Mouse (Mus musculus) heart, embryonic 12.5 days (tissue): Measurements from ENCODE around the gene Vamp5. TPM values are rescaled to one million over a fixed set of nuclear protein-coding genes. Genes with fewer than 3 reads are reported as not detected.

Experiments
- ATAC-seq: fragments of 200-750 bp; cut with Nextera tagmentation; 2 replicates; pipeline ENCODE4 v1.8.0; 2017; ENCODE audit warnings: moderate TSS enrichment, moderate library complexity; ENCODE audit not compliant: insufficient number of reproducible peaks, low FRiP score
- H3K27ac ChIP-seq: fragments of 300-500 bp; sonication (generic); 2 replicates; pipeline ENCODE4 v1.5.1; 2016; ENCODE audit warnings: mild to moderate bottlenecking, moderate library complexity; ENCODE audit not compliant: poor library complexity, severe bottlenecking
- H3K27me3 ChIP-seq: fragments of 300-500 bp; sonication (generic); replicated peaks from 2 replicates; pipeline ENCODE4 v1.6.1; 2016; ENCODE audit warnings: mild to moderate bottlenecking, moderate library complexity
- H3K36me3 ChIP-seq: fragments of 300-500 bp; sonication (generic); 2 replicates; pipeline ENCODE4 v1.6.1; 2016; ENCODE audit warnings: mild to moderate bottlenecking, moderate library complexity
- H3K4me1 ChIP-seq: fragments of 300-500 bp; sonication (generic); replicated peaks from 2 replicates; pipeline ENCODE4 v1.6.1; 2016; ENCODE audit warnings: mild to moderate bottlenecking
- H3K4me2 ChIP-seq: fragments of 300-500 bp; sonication (generic); 2 replicates; pipeline ENCODE4 v1.6.1; 2016; ENCODE audit warnings: mild to moderate bottlenecking, moderate library complexity
- H3K4me3 ChIP-seq: fragments of 300-500 bp; sonication (generic); 2 replicates; pipeline ENCODE4 v1.5.1; 2016; ENCODE audit warnings: mild to moderate bottlenecking
- H3K9ac ChIP-seq: fragments of 300-500 bp; sonication (generic); 2 replicates; pipeline ENCODE4 v1.6.1; 2016; ENCODE audit warnings: mild to moderate bottlenecking, moderate library complexity
- H3K9me3 ChIP-seq: fragments of 300-500 bp; sonication (generic); replicated peaks from 2 replicates; pipeline ENCODE4 v1.6.1; 2016; ENCODE audit warnings: mild to moderate bottlenecking, moderate library complexity
- WGBS: fragments of 180-500 bp; shearing (Covaris S2); methylation state at CpG from one replicate; pipeline ENCODE4 v1.1.7; 2016; 5-methylcytosine and 5-hydroxymethylcytosine counted together
- polyA plus RNA-seq: library from polyadenylated mRNA; unstranded; fragments of >200 nt; fragmentation: Nextera tagmentation; extraction: Ambion mirVana; gene quantifications from 2 replicates; pipeline ENCODE4 v1.2.1, GENCODE M21; 2016

The Vamp5 gene
- polyA plus RNA-seq, 1 experiment from 2014 or later, result 48.3 TPM

DNA sequence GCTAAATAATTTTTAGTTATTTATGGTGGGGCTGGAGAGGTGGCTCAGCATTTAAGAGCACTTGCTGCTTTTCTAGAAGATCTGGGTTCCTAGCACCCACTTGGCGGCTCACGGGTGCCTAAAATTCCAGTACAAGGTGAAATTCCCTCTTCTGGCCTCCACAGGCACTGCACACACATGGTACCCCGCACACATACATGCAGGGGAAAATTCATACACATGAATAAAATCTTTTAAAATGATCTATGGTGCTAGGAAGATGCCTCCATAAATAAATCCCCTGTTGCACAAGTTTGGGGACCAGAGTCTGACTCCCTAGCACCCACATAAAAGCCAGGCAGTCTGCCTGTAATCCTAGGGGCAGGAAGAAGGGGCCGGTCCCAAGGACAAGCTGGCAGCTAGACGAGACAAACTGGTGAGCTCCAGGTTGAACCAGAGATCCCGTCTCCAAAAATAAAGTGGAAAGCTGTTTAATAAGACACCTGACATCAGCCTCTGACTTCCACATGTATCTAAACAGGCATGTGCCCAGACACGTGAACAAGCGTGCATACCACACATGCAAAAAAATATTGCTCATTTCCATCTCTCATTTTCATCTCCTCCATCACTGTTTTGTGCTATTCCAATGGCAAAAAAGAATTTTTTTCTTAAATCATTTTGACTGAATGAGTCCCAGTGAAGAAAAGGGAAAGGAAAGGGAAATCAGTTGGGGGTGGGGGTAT is 1.6 kb downstream of the Vamp5 start:
- Histone ChIP-seq H3K27ac (peak overlapping the region; percentile 80), H3K4me2 (peak overlapping the region; percentile 67)
- WGBS, result 85% methylated on average over 8 of the region's 8 CpGs

DNA sequence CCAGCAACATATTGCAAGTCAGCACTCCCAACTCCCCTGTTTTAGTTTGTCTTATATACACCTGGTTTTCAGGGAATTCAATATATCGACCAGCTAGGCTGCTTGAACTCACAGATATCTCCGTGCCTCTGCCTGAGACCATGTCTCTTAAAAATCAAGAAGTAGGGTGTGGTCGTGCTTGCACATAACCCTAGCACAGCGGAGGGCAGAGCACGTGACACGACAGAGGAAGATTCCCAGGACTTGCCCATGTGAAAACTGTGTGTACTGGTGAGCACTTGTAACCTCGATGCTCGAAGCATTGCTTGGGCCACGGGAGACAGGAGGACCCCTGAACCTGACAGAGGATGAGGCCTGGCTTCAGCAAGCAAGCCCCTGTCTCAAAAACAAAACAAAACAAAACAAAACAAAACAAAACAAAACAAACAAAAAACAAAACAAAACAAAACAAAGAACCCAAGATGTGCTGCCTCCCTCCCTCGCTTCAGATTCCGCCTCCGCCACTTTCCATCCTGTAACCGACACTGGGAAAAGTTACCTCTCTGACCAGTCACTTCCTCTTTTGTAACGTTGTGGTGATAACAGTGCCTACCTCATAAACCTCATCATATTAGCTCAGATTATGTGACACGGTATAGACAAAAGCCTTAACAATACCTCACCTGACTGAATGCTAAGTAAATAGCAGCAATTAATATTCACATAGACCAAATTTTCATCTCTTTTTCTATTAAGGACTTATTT is 5.3 kb downstream of the Vamp5 start:
- H3K4me3 ChIP-seq, result no peak overlapping the region
- no peak for ATAC-seq
- H3K9me3 ChIP-seq, result no peaks in the 10 kb centered on the region
- H3K36me3 ChIP-seq, result peaks cover 11% of the 10 kb centered on the region; the same call in 1 of the 2 replicates
- peaks cover 51% of the 10 kb centered on the region for H3K4me1 ChIP-seq
- no peak overlapping the region for H3K4me2 ChIP-seq
- H3K27ac ChIP-seq, result peak overlapping the region; percentile 20
- 64% methylated on average over 15 of the region's 15 CpGs for WGBS
- no peaks in the 10 kb centered on the region for H3K27me3 ChIP-seq
- no peak overlapping the region for H3K9ac ChIP-seq

More for the DNA sequence above, 1.6 kb downstream of the Vamp5 start:
- Histone ChIP-seq H3K4me1 (peaks cover 18% of the 10 kb centered on the region), H3K9me3 (no peaks in the 10 kb centered on the region), H3K9ac (no peak overlapping the region), H3K36me3 (peaks cover 11% of the 10 kb centered on the region; the same call in 1 of the 2 replicates), H3K4me3 (no peak overlapping the region), H3K27me3 (no peaks in the 10 kb centered on the region)
- no peak for ATAC-seq

DNA sequence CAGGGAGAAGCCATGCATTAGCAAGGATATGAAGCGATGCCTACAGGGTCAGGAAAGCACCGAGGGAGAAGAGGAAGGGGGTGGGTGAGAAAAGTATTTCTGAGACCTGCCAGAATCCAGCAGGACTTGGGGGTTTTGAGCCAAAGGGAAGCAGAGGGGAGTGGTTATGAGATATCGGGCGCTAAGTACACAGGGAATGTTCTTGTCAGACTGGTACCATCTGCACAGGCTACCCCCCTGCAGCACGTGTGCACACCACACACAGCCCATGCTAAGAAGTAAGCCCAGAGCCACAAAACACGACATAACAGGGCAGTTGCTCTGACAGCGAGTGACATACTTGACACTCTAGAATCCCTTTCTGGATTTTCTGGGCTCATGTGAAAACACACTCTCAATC is 6.1 kb downstream of the Vamp5 start:
- 39% methylated on average over 7 of the region's 7 CpGs for WGBS
- peak; percentile 47; the same call in 1 of the 2 replicates for ATAC-seq
- peaks cover 50% of the 10 kb centered on the region for H3K4me1 ChIP-seq
- H3K36me3 ChIP-seq, result peaks cover 11% of the 10 kb centered on the region; the same call in 1 of the 2 replicates
- H3K4me3 ChIP-seq, result no peak overlapping the region
- H3K9ac ChIP-seq, result no peak overlapping the region
- no peaks in the 10 kb centered on the region for H3K9me3 ChIP-seq
- no peaks in the 10 kb centered on the region for H3K27me3 ChIP-seq
- no peak overlapping the region; the same call in 1 of the 2 replicates for H3K4me2 ChIP-seq
- peak overlapping the region; percentile 64 for H3K27ac ChIP-seq

DNA sequence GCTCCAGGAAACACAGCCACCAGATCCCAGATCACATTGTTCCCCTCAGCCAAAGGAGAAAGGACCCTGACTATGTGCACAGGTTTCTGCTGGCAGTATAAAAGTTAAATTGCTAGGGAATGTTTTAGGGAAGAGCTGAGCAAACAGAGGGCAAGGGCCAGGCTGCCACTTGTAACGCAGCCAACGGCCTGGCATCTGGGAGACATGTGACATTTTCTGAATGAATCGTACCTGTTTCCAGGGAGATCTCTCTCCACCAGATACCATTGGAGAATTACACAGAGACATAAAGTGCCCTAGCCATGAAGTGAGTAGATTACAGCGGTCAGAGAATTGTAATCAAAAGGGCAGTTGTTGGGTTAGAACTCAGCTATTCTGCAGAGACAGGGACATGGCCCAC is 7.1 kb downstream of the Vamp5 start:
- no peaks in the 10 kb centered on the region for H3K27me3 ChIP-seq
- peak overlapping the region; percentile 64; the same call in 1 of the 2 replicates for H3K27ac ChIP-seq
- peaks cover 50% of the 10 kb centered on the region for H3K4me1 ChIP-seq
- H3K9me3 ChIP-seq, result no peaks in the 10 kb centered on the region
- 81% methylated on average over 4 of the region's 4 CpGs for WGBS
- no peak overlapping the region for H3K9ac ChIP-seq
- H3K4me3 ChIP-seq, result no peak overlapping the region
- no peak for ATAC-seq
- no peak overlapping the region for H3K4me2 ChIP-seq
- peaks cover 18% of the 10 kb centered on the region for H3K36me3 ChIP-seq

DNA sequence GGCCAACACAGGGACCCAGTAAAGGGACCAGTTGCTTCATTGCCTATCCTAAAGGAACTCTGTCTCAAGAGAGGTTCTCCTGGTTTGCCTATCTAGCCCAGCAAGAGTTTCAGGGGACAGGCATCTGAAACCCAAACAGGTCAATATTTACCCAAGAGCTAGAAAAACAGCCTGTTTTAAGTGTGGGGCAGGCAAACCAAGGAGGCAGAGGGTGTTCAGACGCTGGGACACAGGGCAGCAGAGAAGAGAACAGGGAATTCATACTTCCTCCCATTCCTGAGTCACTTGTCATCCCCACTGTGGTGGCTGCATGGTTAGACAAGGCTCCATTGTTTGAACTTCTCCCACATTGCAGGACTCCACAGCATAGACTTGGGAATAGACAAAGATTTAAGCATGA is 8.7 kb downstream of the Vamp5 start:
- 21% methylated on average over 1 of the region's 1 CpGs for WGBS
- no peak overlapping the region for H3K9ac ChIP-seq
- no peaks in the 10 kb centered on the region for H3K27me3 ChIP-seq
- H3K36me3 ChIP-seq, result peaks cover 16% of the 10 kb centered on the region
- no peaks in the 10 kb centered on the region for H3K9me3 ChIP-seq
- peak overlapping the region; percentile 89 for H3K27ac ChIP-seq
- no peak overlapping the region for H3K4me3 ChIP-seq
- ATAC-seq, result no peak
- H3K4me2 ChIP-seq, result peak overlapping the region; percentile 17; the same call in 1 of the 2 replicates
- peaks cover 50% of the 10 kb centered on the region for H3K4me1 ChIP-seq

DNA sequence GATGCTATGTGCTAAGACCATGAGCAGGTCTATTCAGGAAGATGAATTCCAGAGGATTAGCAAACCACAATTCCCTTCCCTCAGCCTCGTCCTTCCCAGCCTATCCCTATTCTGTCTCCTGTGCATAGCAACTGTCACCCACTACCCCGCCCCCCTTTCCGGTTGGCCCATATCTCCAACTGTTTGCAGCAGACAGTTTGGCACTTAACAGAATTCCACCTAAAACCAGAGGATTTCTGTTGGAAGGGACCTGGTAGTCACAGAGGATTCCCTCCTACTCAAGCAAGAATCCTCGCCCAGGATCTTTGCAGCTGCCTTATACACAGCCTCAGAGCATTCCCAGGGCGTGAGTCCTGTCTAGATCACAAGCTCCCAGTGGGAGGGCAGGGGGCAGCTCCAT is 9.1 kb downstream of the Vamp5 start:
- Histone ChIP-seq H3K4me2 (peak overlapping the region; percentile 17; the same call in 1 of the 2 replicates), H3K9ac (no peak overlapping the region), H3K4me3 (no peak overlapping the region)

DNA sequence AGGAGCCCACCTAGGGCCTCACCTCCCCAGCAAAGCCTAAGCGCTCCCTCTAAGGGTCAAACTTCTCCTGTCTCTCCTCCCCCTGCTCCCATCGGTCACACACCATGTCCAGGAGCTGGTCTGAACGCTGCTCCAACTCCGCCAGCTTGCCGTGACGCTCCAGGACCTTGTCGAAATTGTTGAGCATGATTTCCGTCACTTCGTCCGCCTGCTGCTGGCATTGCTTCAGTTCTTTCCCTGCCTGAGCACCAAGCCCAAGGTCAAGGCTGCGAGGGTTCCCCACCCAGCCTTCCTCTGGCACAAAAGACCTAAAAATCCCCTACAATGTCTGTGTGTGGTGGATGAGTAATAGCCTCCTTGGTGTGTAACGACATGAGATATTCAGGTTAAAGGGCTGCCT is 10.2 kb downstream of the Vamp5 start:
- Histone ChIP-seq H3K27ac (peak overlapping the region; percentile 89; the same call in 1 of the 2 replicates), H3K9me3 (no peaks in the 10 kb centered on the region), H3K4me1 (peaks cover 50% of the 10 kb centered on the region), H3K36me3 (peaks cover 9% of the 10 kb centered on the region), H3K4me3 (no peak overlapping the region), H3K9ac (no peak overlapping the region), H3K27me3 (no peaks in the 10 kb centered on the region), H3K4me2 (no peak overlapping the region)
- no peak for ATAC-seq
- 70% methylated on average over 12 of the region's 12 CpGs for WGBS

More for the DNA sequence above, 9.1 kb downstream of the Vamp5 start:
- Histone ChIP-seq H3K36me3 (peaks cover 12% of the 10 kb centered on the region), H3K27ac (peak overlapping the region; percentile 89), H3K27me3 (no peaks in the 10 kb centered on the region), H3K9me3 (no peaks in the 10 kb centered on the region), H3K4me1 (peaks cover 50% of the 10 kb centered on the region)
- WGBS, result 28% methylated on average over 5 of the region's 5 CpGs
- ATAC-seq, result peak; percentile 49; the same call in 1 of the 2 replicates

DNA sequence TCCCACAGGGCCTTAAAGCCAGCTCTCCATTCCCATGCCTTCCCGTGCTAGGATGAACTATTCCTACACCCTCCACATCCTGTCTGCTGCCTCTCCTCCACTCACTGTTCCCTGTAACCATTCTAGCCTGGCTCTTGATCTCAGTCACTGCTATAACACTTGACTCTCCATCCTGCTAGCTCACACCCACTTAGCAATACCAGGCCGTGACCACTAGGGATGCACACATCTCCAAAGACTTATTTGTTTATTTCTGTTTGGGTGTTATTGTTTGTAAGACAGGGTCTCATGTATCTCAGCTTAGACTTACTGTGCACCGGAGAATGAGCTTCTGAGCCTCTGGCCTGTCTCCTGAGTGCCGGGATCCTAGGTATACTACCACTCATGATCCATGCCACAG is 10.7 kb downstream of the Vamp5 start:
- 74% methylated on average over 4 of the region's 4 CpGs for WGBS
- H3K27ac ChIP-seq, result no peak overlapping the region
- peaks cover 9% of the 10 kb centered on the region for H3K36me3 ChIP-seq

DNA sequence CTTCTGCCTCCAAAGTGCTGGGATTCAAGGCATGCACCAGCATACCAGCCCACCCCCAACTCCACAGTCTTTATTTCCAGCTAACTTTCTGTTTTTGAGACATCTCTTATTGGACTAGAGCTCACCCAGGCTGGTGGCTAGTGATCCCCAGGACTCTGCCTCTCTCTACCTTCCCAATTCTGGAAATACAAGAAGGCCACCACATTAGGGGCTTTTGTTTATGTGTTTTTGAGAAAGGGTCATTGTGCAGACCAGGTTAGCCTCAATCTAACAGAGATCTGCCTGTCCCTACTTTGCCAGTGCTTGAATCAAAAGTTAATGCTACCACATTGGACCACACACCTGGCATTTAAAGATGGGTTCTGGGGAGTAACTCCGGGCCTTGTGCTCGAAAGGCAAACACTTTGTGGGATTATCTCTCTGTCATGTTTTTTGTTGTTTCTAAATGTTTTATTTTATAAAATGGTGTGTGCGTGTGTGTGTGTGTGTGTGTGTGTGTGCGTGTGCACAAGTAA is 12.8 kb downstream of the Vamp5 start:
- Histone ChIP-seq H3K4me3 (no peak overlapping the region), H3K9ac (no peak overlapping the region), H3K27ac (no peak overlapping the region), H3K9me3 (no peaks in the 10 kb centered on the region), H3K36me3 (peaks cover 9% of the 10 kb centered on the region), H3K27me3 (no peaks in the 10 kb centered on the region), H3K4me1 (peaks cover 29% of the 10 kb centered on the region), H3K4me2 (no peak overlapping the region)
- no peak for ATAC-seq
- 71% methylated on average over 4 of the region's 4 CpGs for WGBS

More for the DNA sequence above, 10.7 kb downstream of the Vamp5 start:
- no peaks in the 10 kb centered on the region for H3K9me3 ChIP-seq
- no peak overlapping the region for H3K9ac ChIP-seq
- H3K4me1 ChIP-seq, result peaks cover 47% of the 10 kb centered on the region
- no peak overlapping the region for H3K4me3 ChIP-seq
- ATAC-seq, result no peak
- H3K4me2 ChIP-seq, result no peak overlapping the region
- no peaks in the 10 kb centered on the region for H3K27me3 ChIP-seq

DNA sequence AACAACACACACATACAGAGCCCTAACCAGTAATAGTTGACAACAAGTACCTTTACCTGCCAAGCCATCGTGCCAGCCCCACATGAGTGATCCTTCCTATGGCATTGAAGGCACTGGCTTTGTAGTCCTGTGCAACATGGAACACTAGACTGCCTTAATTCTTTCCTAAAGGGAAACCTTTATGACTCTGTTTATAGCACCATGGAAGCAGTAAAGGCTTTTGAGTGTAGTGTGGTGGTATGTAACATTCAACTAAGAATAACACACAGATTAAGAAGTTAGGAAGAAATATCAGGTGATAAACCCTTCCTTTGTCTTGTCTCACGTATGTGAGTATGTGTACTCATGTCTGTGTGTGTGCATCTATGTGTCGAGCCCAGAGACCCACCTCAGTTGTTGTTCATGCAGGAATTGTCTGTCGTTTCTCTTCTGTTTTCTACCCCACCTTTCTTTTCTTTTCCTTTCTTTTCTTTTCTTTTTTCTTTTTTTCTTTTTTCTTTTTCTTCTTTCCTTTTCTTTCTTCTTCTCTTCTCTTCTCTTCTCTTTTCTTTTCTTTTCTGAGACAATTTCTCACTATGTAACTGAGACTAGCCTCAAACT is 13.3 kb downstream of the Vamp5 start, which contains the start of gene Rnf181:
Gene Rnf181, minus strand, starts transcription at position 113 of the 600 bp plus-strand sequence.
- H3K4me3 ChIP-seq, result no peak within 1 kb of the TSS
- H3K9me3 ChIP-seq, result no peaks in the 10 kb centered on the region
- H3K9ac ChIP-seq, result no peak within 1 kb of the TSS
- 68% methylated on average over 4 of the region's 4 CpGs for WGBS
- H3K4me2 ChIP-seq, result no peak within 1 kb of the TSS
- no peak for ATAC-seq
- no peak within 1 kb of the TSS for H3K27ac ChIP-seq
- H3K27me3 ChIP-seq, result no peaks in the 10 kb centered on the region
- H3K4me1 ChIP-seq, result peaks cover 24% of the 10 kb centered on the region
- H3K36me3 ChIP-seq, result peaks cover 9% of the 10 kb centered on the region

DNA sequence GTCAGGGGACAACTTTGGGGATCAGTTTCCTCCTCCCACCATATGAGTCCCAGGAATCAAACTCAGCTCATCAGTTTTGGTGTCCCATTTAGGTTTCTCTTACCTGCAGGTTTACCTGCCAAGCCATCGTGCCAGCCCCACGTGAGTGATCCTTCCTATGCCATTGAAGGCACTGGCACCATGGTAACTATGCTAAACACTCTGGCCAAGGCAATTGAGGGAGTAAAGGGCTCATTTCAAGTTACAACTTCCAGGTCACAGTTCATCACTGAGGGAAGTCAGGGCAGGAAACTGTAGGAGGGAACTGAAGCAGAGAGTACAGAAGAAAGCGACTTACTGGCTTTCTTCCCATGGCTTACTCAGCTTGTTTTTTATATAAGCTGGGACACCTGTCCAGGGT is 14.0 kb downstream of the Vamp5 start:
- no peak overlapping the region for H3K4me2 ChIP-seq
- H3K4me1 ChIP-seq, result peaks cover 24% of the 10 kb centered on the region
- H3K27me3 ChIP-seq, result no peaks in the 10 kb centered on the region
- no peaks in the 10 kb centered on the region for H3K9me3 ChIP-seq
- ATAC-seq, result no peak
- H3K9ac ChIP-seq, result no peak overlapping the region
- peaks cover 9% of the 10 kb centered on the region for H3K36me3 ChIP-seq
- 59% methylated on average over 3 of the region's 3 CpGs for WGBS
- H3K4me3 ChIP-seq, result no peak overlapping the region
- no peak overlapping the region for H3K27ac ChIP-seq
